In the genomic region with DNA sequence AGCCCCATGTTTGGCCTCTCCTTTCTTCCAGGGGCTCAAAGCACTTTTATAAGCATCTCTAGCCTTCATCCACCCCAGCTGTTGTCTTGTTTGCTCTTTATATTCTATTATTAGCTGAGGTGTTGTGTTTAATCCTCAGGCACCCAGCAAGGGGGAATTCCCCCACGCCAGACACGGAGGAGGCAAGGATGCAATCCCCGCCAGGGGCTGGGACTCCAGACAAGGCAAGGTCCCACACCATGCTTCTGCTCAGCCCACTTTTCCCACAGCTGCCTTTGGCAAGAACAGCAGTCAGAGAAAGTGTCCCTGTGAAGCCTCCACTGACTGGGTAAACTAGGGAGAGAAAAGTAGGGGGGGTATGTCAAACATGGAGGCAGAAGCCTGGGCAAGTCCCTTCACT, we compare ENCODE assay signal across 25 mouse cellular contexts.
"Had no signal": no experiment of that assay in that cellular context is flagged by ENCODE, and none has a peak within 500 bp of the region (broad histone marks: within the 10 kb centered on the region; RNA-seq: fewer than 3 reads in every experiment).

No protein-coding gene starts in this region.

- H3K27ac ChIP-seq: gastrocnemius, adult 2 months; heart, adult 2 months; heart, embryonic 13.5 days; heart, embryonic 15.5 days; hindbrain, embryonic 10.5 days; hindbrain, embryonic 12.5 days; hindbrain, embryonic 14.5 days; intestine, embryonic 15.5 days; layer of hippocampus, adult 2 months; left cerebral cortex, adult 2 months; limb, embryonic 10.5 days; limb, embryonic 12.5 days had no signal

- H3K9me3 ChIP-seq: heart, embryonic 13.5 days; heart, embryonic 15.5 days; hindbrain, embryonic 10.5 days; hindbrain, embryonic 12.5 days; intestine, embryonic 15.5 days; limb, embryonic 10.5 days; limb, embryonic 12.5 days had no signal

- DNase-seq: gastrocnemius, adult 2 months; gastrocnemius, postnatal 10 days; gastrocnemius, postnatal 25 days; heart, adult 2 months; heart, postnatal 4 days; kidney, adult 18-20 months; kidney, adult 8-10 months; kidney, postnatal 10 days; kidney, postnatal 25 days; kidney, postnatal 4 days; liver had no signal

- H3K36me3 ChIP-seq: heart, embryonic 13.5 days; heart, embryonic 15.5 days; hindbrain, embryonic 10.5 days; hindbrain, embryonic 12.5 days; intestine, embryonic 15.5 days; limb, embryonic 10.5 days; limb, embryonic 12.5 days had no signal

- H3K27me3 ChIP-seq: heart, embryonic 13.5 days; heart, embryonic 15.5 days; hindbrain, embryonic 12.5 days; intestine, embryonic 15.5 days; limb, embryonic 12.5 days had no signal

- H3K4me2 ChIP-seq: heart, embryonic 11.5 days; heart, embryonic 13.5 days; heart, embryonic 15.5 days; hindbrain, embryonic 12.5 days; hindbrain, embryonic 14.5 days; intestine, embryonic 15.5 days; limb, embryonic 12.5 days had no signal

- H3K4me3 ChIP-seq: gastrocnemius, adult 2 months; heart, adult 2 months; heart, embryonic 13.5 days; heart, embryonic 15.5 days; hindbrain, embryonic 10.5 days; hindbrain, embryonic 12.5 days; intestine, embryonic 15.5 days; layer of hippocampus, adult 2 months; left cerebral cortex, adult 2 months; limb, embryonic 10.5 days; limb, embryonic 12.5 days had no signal

- H3K9ac ChIP-seq: heart, embryonic 13.5 days; heart, embryonic 15.5 days; hindbrain, embryonic 12.5 days; hindbrain, embryonic 14.5 days; intestine, embryonic 15.5 days; limb, embryonic 12.5 days had no signal

- ATAC-seq: hindbrain, embryonic 16.5 days; inflammation-experienced regulatory T-cells, adult 6 months; intestine, embryonic 15.5 days; intestine, postnatal 0 days had no signal
